Mouse (Mus musculus) embryonic fibroblast, embryonic 13.5 days (primary cell): ENCODE measurements around the gene Anp32b.

Experiments
- CTCF ChIP-seq: IDR thresholded peaks from 2 replicates; pipeline ENCODE4 v1.5.1; 2011; ENCODE audit warnings: mild to moderate bottlenecking, control low read depth, low read length, moderate library complexity, borderline replicate concordance; ENCODE audit not compliant: insufficient read depth
- POLR2A ChIP-seq: IDR thresholded peaks from 2 replicates; pipeline ENCODE4 v1.6.1; 2011; ENCODE audit warnings: low read depth, mild to moderate bottlenecking, control low read depth, low read length, moderate library complexity

DNA sequence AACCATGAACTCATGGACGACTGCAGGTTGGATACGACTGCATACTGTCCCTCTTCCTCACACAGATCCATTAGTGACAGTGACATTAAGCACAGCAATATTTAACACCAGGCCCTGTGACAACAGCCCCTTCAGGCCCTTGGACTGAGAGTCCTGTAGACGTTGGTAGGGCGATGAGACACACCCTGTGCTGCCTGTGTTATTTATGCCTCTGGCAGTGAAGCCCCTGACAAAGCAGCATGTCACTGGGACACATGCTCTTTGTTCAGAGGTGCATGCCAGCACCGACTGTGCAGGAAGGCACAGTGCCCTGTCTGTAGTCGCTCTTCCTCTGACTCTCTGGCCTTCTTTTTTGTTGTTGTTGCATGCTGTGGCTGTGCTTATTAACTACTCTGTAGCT lies 1.8 kb upstream of the Anp32b start:
- TF ChIP-seq POLR2A (no peak), CTCF (no peak)
